Mouse (Mus musculus) kidney, postnatal 0 days (tissue): ENCODE measurements around the gene Gm21060. TPM values are rescaled to one million over a fixed set of nuclear protein-coding genes. Genes with fewer than 3 reads are reported as not detected.
A peak's percentile ranks its signal among the peaks of the same experiment; 100 is the strongest.
"Not testable (repeated sequence)": the region's sequence is repeated elsewhere in the genome, so short reads cannot be mapped to it uniquely, and the experiment has no call there.

Experiments
- ATAC-seq: fragments of 200-750 bp; cut with Nextera tagmentation; replicated peaks from 2 replicates; pipeline ENCODE4 v1.8.0; 2017; ENCODE audit warnings: low read depth, moderate number of reproducible peaks, moderate TSS enrichment, moderate library complexity; ENCODE audit not compliant: low FRiP score
- DNase-seq: peaks from one replicate; pipeline ENCODE4 v3.0.0-alpha.2; 2016; ENCODE audit warnings: low spot score
- H3K27ac ChIP-seq: fragments of 300-500 bp; sonication (generic); 2 replicates; pipeline ENCODE4 v1.5.1; 2014; ENCODE audit warnings: mild to moderate bottlenecking
- H3K27me3 ChIP-seq: fragments of 300-500 bp; sonication (generic); 2 replicates; pipeline ENCODE4 v1.6.1; 2014; ENCODE audit warnings: low read length, mixed read lengths; ENCODE audit not compliant: insufficient read depth
- H3K36me3 ChIP-seq: fragments of 300-500 bp; sonication (generic); 2 replicates; pipeline ENCODE4 v1.6.1; 2014; ENCODE audit warnings: low read length, mixed read lengths; ENCODE audit not compliant: insufficient read depth
- H3K4me1 ChIP-seq: fragments of 300-500 bp; sonication (generic); replicated peaks from 2 replicates; pipeline ENCODE4 v1.6.1; 2014; ENCODE audit warnings: antibody characterized with exemption, low read length, mixed read lengths; ENCODE audit not compliant: insufficient read depth
- H3K4me2 ChIP-seq: fragments of 300-500 bp; sonication (generic); 2 replicates; pipeline ENCODE4 v1.6.1; 2014; ENCODE audit warnings: mild to moderate bottlenecking, low read length, moderate library complexity, mixed read lengths
- H3K4me3 ChIP-seq: fragments of 300-500 bp; sonication (generic); replicated peaks from 2 replicates; pipeline ENCODE4 v1.5.1; 2014; ENCODE audit warnings: low read depth, low read length
- H3K9ac ChIP-seq: fragments of 300-500 bp; sonication (generic); 2 replicates; pipeline ENCODE4 v1.6.1; 2014; ENCODE audit warnings: low read depth, low read length
- H3K9me3 ChIP-seq: fragments of 300-500 bp; sonication (generic); replicated peaks from 2 replicates; pipeline ENCODE4 v1.6.1; 2016; ENCODE audit warnings: low read length, inconsistent platforms, mixed read lengths
- CTCF ChIP-seq: IDR thresholded peaks from 2 replicates; pipeline ENCODE4 v1.5.1; 2016; ENCODE audit warnings: antibody characterized with exemption, low read depth, mild to moderate bottlenecking, moderate library complexity
- WGBS: fragments of 180-500 bp; shearing (Covaris S2); extraction: QIAGEN DNeasy Blood & Tissue Kit; methylation state at CpG from one replicate; pipeline ENCODE4 v1.1.7; 2014; 5-methylcytosine and 5-hydroxymethylcytosine counted together
- polyA plus RNA-seq: library from polyadenylated mRNA; unstranded; fragments of >200 nt; fragmentation: Nextera tagmentation; extraction: Ambion mirVana; gene quantifications from 2 replicates; pipeline ENCODE4 v1.2.1, GENCODE M21; 2015

Gm21060 gene
- polyA plus RNA-seq, 1 experiment from 2014 or later = not detected

GRCm38 (mm10) chr19:61264227-61264626 is 32.6 kb downstream of the Gm21060 start:
- Histone ChIP-seq H3K27me3 (no peaks in the 10 kb centered on the region), H3K9me3 (no peaks in the 10 kb centered on the region), H3K36me3 (no peaks in the 10 kb centered on the region), H3K4me3 (no peak overlapping the region), H3K4me2 (no peak overlapping the region), H3K9ac (no peak overlapping the region), H3K4me1 (no peaks in the 10 kb centered on the region), H3K27ac (no peak overlapping the region)
- 78% methylated on average over 1 of the region's 1 CpGs for WGBS
- TF ChIP-seq CTCF = no peak
- DNase-seq (peak; percentile 36), ATAC-seq (no peak)

GRCm38 (mm10) chr19:61261241-61261640 is 35.6 kb downstream of the Gm21060 start:
- H3K9me3 ChIP-seq = no peaks in the 10 kb centered on the region
- H3K27me3 ChIP-seq = no peaks in the 10 kb centered on the region
- H3K4me3 ChIP-seq = no peak overlapping the region
- no peak overlapping the region for H3K9ac ChIP-seq
- WGBS = 86% methylated on average over 1 of the region's 1 CpGs
- H3K27ac ChIP-seq = no peak overlapping the region
- H3K4me2 ChIP-seq = no peak overlapping the region
- TF ChIP-seq CTCF = no peak
- H3K36me3 ChIP-seq = no peaks in the 10 kb centered on the region
- ATAC-seq = no peak
- no peaks in the 10 kb centered on the region for H3K4me1 ChIP-seq
- DNase-seq = no peak

GRCm38 (mm10) chr19:61257733-61258132 is 39.1 kb downstream of the Gm21060 start:
- 92% methylated on average over 18 of the region's 18 CpGs for WGBS
- Histone ChIP-seq H3K9ac (no peak overlapping the region), H3K36me3 (no peaks in the 10 kb centered on the region), H3K4me3 (no peak overlapping the region), H3K4me2 (no peak overlapping the region), H3K9me3 (no peaks in the 10 kb centered on the region), H3K27ac (no peak overlapping the region), H3K27me3 (no peaks in the 10 kb centered on the region), H3K4me1 (no peaks in the 10 kb centered on the region)
- DNase-seq (no peak), ATAC-seq (no peak)
- TF ChIP-seq CTCF = no peak

GRCm38 (mm10) chr19:61256166-61256887 is 40.5 kb downstream of the Gm21060 start:
- TF ChIP-seq CTCF = no peak
- H3K27ac ChIP-seq = no peak overlapping the region
- H3K4me3 ChIP-seq = no peak overlapping the region
- DNase-seq (peak; percentile 0), ATAC-seq (no peak)
- 86% methylated on average over 7 of the region's 7 CpGs for WGBS
- H3K4me1 ChIP-seq = no peaks in the 10 kb centered on the region
- no peaks in the 10 kb centered on the region for H3K9me3 ChIP-seq
- H3K27me3 ChIP-seq = no peaks in the 10 kb centered on the region
- no peaks in the 10 kb centered on the region for H3K36me3 ChIP-seq
- H3K4me2 ChIP-seq = no peak overlapping the region
- no peak overlapping the region for H3K9ac ChIP-seq

GRCm38 (mm10) chr19:61247334-61247733 is 49.5 kb downstream of the Gm21060 start:
- DNase-seq, ATAC-seq, H3K27ac ChIP-seq, H3K9ac ChIP-seq, H3K4me1 ChIP-seq, H3K4me3 ChIP-seq, H3K9me3 ChIP-seq, H3K36me3 ChIP-seq, H3K27me3 ChIP-seq, H3K4me2 ChIP-seq: not testable (repeated sequence)
- WGBS = 48% methylated on average over 4 of the region's 4 CpGs

Other genes with a start within 250 kb of the Gm21060 start
- 27.3 and 32.8 TPM in 2 replicates for gene Zfp950, start 156.2 kb downstream of the Gm21060 start, polyA plus RNA-seq
- gene Gm7102, start 120.8 kb downstream of the Gm21060 start, polyA plus RNA-seq = 0.13 and 0.15 TPM in 2 replicates
- not detected in 2 replicates for gene Gm6020, start 113.2 kb downstream of the Gm21060 start, polyA plus RNA-seq
- gene Csf2ra, start 68.6 kb downstream of the Gm21060 start, polyA plus RNA-seq = 16.9 and 21.5 TPM in 2 replicates